Mouse (Mus musculus) layer of hippocampus, adult 18-20 months (tissue): ENCODE data around the gene Gm12166. TPM values are rescaled to one million over a fixed set of nuclear protein-coding genes. Genes with fewer than 3 reads are reported as not detected.
"Not testable (repeated sequence)": the region's sequence is repeated elsewhere in the genome, so short reads cannot be mapped to it uniquely, and the experiment has no call there.

ENCODE experiments used
- DNase-seq, 2 experiments: peaks; one replicate each; pipeline ENCODE4 v3.0.0; 2022; ENCODE audit warnings: low spot score in 2 of 2
- total RNA-seq, 2 experiments: library from RNA; stranded (reverse); gene quantifications; 2 replicates each; pipeline ENCODE4 v1.2.3; 2021

Gene Gm12166
- total RNA-seq, 2 experiments from 2014 or later: 1.1 to 3.2 TPM

DNA sequence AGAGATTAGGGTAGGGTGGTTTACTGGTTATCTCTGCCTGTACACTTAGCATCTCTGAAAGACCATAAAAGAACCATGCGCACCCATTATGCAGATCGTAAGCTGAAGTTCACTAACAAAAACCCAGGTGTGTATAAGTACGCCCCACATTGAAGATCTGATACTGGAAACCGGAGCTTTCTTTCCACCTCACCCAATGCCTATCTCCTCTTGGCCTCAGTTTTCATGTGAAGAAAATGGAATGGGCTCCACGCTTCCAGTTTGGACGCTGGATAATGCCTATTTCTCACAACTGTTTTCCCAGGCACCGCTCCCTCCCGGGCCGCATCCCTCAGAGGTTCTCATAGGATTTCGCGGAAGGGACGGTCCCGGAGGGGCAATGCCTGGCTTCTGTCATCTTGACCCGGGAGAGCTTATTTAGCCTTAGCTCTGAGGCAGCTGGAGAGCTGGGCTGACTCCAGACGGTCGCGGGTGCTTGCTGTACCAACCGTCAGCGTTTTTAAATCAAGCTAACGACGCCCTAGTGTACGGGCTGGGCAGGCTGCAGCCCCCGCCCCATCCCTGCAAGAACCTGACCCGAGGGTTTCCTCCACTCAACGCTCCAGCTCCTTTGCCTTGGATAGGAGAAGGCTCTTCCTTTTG lies 4.8 kb upstream of the Gm12166 start:
- no peak for DNase-seq

DNA sequence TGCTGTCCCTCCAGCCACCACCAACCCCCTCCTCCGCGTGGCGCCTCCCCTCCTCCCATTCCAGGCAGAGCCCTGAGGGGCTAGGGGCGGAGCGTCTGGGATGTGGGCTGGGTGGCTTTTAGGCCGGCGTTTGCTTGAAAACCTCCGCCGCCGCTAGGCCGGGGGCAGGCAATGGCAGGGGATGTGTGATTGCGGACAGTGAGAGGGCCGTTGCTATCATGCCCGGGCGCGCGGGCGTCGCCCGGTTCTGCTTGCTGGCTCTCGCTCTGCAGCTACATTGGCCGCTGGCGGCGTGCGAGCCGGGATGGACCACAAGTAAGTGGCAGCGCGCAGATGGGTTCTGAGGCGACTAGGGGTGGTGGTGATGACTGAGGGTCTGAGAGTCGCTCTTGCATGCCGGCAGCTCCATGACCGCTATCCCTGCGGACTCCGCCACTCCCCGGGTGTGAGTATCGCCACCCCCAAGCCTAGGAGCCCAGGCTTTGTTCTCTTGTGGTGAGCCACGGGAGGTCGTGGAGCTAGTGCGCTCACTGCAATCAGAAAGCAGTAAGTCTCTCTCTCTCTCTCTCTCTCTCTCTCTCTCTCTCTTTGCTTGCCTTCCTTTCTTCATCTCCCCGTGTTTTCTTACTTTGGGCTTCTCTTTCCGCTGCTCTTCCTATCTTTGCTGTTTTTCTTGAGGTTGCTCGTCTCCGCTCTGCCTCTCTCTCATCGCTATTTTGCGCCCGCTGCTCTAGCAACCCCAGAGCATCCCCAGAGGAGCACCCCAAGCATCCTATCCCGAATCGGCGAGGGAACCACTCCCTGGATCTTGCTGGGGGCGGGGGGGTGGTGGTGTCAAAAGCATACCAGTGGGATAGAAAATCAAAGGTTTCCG lies 4.0 kb upstream of the Gm12166 start, which contains the start of gene Adam19:
Gene Adam19, plus strand, starts transcription at position 97 of the 874 bp plus-strand sequence.
- DNase-seq: peak in 1 of 2 experiments; percentile 62

DNA sequence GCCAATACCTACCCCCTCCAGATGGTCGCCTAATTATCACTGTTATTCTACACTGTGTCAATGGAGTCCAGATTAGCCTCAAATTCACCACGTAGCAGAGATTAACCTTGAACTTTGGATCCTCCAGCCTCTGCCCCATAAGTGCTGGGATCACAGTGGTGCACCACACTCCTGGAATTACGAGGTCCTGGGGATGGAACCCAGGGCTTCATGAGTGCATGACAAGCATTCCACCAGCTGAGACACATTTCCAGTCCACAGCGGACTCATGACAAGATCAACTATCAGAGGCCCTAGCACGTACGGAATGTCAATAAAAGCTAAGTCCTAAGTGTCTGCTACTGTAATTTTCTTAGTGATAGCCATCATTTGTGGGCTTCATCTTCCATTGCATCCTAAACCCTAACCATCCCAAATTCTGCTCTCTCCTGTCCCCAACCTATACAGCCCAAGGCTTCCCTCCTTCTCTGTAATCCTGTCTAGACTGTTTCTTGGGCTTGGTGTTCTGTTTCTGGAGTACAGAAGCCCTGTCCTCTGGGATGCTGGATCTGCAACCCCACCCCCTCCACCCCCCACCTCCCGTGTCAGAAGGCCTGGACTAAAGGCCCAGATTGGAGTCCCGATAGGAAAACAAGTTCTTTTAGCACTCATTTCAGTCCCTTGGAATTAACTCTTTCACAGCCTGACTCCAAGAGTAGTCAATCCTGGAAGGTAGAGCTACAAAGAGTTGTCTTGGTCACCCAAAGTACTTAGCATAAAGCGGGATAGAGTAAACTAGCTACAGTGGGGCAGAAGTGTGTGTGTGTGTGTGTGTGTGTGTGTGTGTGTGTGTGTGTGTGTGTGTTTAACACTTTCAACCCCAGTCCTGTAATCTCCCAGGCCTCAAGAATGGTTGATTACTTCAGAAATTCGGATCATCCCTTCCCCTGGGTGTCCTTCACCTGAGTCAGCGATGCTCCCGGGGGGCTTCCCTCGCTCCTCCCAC lies 3.1 kb upstream of the Gm12166 start:
- DNase-seq: no peak

DNA sequence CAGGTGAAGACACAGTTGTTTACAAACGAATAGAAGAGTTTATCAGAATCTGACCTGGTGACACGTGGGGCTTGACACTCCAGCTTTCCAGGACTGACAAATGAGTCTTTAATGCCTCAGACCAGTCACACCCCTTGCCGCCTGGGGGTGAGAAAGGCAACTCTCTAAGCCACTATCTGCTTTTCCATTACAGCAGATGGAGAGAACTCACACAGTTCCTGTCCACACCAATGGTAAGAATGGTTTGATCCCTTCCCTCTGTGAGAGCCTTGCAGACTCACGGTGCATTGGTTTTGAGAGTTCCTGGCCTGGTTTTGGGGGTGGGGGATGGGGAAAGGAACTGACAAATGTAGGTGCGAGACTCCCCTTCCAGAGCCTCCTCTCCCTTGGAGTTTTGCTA lies 2.2 kb upstream of the Gm12166 start:
- no peak for DNase-seq

DNA sequence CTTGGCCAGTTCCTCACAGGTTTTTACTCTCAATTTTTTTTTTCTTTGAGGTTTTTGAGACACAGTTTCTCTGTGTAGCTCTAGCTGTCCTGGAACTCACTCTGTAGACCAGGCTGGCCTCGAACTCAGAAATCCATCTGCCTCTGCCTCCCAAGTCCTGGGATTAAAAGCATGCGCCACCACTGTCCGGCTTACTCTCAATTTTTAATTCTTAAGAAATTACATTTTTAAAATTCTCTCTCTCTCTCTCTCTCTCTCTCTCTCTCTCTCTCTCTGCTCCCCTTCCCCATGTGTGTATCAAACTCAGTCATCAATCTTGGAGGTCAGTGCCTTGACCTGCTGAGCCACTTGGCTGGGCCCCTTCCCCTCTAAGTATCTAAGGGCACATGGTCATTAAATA lies 1.3 kb upstream of the Gm12166 start:
- not testable (repeated sequence) for DNase-seq

DNA sequence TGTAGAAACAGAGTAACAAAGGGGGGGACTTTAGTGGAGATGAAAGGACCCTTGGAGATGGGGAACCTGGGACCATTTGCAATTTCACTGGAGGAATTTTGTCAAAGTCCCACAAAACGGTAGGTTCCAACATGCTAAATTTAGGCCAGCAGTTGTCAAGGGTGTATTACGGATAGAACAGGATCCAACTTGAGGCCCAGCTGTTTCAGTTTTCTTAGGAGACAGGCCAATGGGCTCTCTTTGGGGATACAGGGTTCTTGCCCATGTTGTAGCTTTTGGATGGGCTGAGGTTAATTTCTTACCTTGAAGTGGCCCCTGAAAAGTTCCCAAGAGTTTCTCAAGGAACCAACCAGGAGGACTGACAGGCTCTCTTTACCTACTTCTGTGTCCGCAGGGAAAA lies 4.9 kb downstream of the Gm12166 start:
- DNase-seq: no peak

GRCm38 (mm10) chr11:46044781-46045180 lies 7.3 kb downstream of the Gm12166 start:
- DNase-seq: no peak

GRCm38 (mm10) chr11:46041607-46042267 lies 10.4 kb downstream of the Gm12166 start:
- DNase-seq: no peak

GRCm38 (mm10) chr11:46040841-46041556 lies 11.1 kb downstream of the Gm12166 start:
- DNase-seq: no peak

- DNase-seq: peak in 1 of 2 experiments; percentile 16
Measured at GRCm38 (mm10) chr11:46039335-46039734, 12.8 kb downstream of the Gm12166 start.

GRCm38 (mm10) chr11:46038901-46039300 lies 13.2 kb downstream of the Gm12166 start:
- no peak for DNase-seq

DNA sequence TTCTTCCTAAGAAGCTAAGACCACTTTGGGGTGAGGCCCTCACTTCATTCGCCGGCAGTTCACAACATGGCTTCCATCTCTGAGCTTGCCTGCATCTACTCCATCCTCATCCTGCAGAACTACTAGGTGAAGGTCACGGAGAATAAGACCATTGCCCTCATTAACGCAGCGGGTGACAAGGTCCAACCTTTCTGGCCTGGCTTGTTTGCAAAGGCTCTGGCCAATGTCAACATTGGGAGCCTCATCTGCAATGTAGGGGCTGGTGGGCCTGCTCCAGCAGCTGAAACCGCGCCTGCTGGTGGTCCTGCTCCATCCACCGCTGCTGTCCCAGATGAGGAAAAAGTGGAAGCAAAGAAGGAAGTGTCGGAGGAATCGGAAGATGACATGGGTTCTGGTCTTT lies 15.7 kb downstream of the Gm12166 start:
- DNase-seq: no peak

DNA sequence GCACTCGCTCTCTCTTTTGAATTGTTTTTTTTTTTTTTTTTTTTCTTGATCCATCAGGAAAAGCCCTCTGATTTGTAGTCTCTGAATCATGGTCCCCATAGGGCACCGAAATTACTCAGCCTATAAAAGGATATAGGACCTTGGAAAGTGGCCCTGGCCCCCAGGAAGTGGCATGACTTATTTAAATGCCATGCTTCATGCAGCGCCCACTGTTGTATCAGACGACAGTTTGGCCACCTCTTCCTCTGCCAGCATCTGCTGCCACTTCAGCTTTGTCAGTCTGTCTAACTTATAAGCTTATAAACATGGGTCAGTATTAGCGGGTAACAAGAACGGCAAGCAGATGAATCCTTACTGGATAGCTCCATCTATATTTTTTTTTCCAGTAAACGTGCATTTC lies 19.2 kb downstream of the Gm12166 start:
- DNase-seq: no peak

- DNase-seq: no peak
Measured at GRCm38 (mm10) chr11:46031470-46031869, 20.7 kb downstream of the Gm12166 start.

DNA sequence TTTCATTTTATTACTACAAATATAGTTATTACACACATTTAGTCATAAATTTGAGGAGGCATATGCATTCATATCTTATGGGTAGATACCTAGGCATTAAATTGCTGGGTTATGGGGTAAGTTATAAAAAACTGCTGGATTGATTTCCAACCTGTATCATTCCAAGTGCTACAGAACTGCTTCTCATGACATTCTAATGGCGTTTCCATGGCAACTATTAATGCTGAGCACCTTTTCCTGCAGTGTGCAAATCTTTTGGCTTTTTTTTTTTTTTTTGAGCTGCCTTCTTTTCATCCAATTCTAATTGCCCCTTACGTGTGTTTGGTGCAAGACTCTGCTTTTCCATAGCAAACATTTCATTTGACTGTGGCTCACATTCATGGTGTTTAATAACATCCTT lies 22.1 kb downstream of the Gm12166 start:
- no peak for DNase-seq

DNA sequence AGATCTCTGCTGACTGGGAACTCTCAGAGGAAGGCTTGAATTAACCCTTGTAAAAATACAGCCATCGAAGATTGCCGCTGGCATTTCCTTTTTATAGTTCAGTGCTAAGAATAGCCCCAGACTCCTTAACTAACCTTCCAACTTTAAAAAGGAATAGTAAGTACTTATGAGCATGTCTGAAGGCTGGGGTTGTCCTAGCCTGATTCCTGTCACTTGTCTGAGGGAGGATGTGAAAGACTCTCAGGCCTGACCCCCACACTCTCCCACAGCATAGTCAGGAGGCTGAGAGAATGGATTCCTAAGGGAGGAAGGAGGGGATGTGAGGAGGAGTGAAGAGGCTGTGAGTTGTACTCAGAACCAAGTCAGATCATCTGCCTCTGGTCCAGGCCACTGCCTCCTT lies 22.6 kb downstream of the Gm12166 start:
- DNase-seq: no peak

GRCm38 (mm10) chr11:46027952-46028814 lies 23.9 kb downstream of the Gm12166 start:
- no peak for DNase-seq

DNA sequence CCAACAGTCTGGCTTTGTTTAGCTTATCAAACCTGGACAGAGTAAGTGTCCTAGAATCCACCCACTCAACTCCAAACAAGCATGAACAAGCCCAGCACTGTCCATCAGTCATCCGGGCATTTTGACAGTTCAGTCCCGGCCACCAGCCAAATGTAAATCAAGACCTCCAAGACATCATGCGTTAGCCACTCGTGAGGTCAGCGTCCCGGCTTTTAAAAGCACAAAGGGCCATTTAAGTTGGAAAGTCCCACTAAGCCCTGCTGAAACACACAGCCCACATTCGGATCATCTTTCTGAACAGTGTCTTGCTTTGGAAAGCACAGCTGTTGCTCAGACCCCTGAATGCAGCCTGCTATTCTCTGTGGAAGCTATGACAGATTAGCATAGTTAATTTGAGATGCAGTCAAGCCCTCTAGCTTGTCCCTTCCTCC lies 26.1 kb downstream of the Gm12166 start:
- no peak for DNase-seq

DNA sequence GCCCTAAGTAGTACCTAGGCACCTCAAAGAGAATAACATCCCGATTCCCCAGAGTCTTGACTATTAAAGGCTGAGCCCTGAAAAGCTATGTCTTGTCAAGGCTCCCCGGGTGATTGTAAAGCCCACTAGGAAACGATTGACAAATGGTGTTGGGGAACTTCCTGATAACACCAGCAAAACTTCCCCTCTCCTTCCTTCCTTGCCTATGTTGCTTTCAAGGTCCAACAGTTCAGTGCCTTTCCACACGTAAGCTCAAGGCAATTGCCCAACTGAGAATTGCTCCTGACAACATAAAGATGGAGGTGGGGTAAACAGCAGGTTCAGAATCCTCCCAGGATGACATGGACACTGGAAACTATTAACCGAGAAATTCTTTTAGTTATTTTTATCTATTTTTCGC lies 29.1 kb downstream of the Gm12166 start:
- DNase-seq: no peak
